Mouse (Mus musculus) c-Kit-positive CD71-positive TER-119-positive erythroid progenitor cells, embryonic 14.5 days (primary cell): Measurements from ENCODE around the gene Inafm2.

Experiments used
- DNase-seq: peaks from one replicate; pipeline ENCODE4 v3.0.0-alpha.2; 2013; ENCODE audit warnings: low spot score

The Inafm2 gene

DNA sequence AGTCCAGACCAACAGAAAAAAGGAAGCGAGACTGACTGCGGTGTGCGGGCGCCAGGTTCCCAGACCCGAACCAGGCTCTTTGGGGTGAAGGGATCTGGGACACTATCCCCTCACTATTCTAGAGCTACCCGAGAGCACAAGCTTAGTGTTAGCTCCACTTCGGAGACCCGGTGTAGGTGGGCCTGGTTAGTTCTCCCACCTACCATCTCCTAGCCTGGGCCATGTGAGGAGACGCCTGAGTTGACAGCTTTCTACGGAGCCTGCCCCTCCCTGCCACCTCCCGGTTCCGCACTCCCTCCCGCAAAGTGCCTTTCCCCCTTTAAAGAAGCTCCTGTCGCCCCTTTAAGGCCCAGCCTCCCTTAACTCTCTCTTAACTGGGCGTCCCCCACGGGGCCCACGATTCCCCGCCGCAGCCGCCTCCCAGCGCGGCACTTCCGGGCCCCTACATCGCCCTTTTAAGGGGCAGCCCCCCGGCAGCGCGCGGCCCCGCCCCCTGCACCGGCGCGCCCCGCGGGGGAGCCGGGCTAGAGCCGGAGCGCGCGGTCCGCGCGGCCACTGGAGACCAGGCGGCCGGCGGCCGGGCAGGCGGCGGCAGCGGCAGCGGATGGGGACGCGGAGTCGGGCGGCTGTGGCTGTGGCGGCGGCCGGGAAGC is at the start of gene Inafm2:
TSS of gene Inafm2 (plus strand) at position 527 of the 653 bp plus-strand sequence.
- DNase-seq = peak; percentile 82

DNA sequence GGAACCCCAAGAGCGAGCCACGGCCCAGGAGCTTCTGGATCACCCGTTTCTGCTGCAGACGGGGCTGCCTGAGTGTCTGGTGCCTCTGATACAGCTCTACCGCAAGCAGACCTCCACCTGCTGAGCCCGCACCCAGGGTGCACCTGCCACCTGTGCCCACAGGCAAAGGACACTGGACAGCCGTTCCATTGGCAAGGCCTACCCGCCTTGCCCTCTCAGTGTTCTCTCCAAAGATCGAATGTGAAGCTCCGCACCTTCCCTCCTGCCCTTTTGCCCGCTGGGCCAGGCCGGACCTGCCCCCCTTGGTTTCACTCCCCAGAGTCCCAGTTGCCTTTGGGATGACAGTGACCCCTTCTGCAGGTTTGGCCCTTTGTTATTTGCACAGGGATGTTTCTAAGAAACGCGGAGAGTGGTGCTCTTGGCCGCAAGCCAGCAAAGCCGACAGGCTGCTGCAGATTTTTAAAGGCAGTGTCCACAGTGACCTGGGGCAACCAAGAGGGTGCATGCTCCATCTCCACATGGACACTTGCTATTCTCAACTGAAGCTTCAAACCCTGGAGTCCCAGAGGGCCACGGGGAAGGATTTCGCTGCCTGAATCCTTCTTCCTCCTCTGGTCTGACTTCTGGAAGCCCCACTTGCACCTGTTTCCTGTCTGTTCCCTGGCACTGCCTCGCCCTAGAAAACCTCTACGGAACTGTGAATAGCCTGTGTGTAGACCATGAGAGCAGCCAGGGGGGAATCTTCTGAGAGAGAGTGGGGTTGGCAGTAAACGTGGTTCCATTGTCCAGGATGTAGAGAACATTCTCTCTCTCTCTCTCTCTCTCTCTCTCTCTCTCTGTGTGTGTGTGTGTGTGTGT is 48.9 kb upstream of the Inafm2 start:
- no peak for DNase-seq

DNA sequence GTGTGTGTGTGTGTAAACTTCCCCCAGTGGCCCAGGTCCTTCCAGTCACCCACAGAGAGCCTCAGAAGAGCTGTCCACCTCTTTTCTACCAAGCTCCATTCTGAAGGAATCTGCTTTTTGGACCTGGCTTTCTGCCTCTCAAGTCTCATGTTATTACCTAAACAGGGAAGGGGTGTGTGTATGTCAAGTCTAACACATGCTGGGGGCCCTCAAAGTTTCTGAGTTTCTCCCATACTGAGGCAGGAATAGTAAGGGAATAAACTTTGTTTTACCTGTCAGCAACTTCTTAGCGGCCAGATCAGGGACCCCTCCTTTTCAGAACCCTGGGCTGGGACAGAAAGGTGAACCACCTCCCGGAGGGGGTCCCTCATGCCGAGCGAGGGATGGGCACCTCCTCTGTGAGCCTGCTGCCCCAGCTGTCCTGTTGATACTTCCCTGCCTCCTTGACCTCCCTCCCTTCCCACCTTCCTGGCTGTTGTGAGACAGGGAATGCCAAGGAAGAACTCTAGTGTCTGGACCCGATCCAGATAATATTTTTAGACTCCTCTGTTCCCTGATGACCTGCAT is 48.2 kb upstream of the Inafm2 start:
- DNase-seq = no peak

DNA sequence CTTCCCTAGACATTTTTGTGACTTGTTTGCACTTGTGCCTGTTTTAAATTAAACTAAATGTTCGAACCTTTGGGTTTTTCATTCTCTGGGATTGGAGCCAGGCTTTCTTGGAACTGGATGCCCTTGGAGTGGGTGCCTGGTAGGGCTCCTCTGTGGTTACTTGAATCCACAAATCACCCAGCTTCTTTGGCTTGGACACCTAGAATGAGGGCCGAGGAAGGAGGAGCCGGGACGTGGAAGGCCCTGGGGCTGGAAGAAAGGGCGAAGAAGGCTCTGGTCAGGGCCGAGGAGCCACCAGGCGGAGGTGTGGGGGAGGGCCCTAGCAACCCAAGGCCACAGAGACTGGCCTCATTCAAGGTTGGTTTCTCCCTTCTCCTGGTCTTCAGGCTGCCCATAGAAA is 47.6 kb upstream of the Inafm2 start:
- DNase-seq = no peak

DNA sequence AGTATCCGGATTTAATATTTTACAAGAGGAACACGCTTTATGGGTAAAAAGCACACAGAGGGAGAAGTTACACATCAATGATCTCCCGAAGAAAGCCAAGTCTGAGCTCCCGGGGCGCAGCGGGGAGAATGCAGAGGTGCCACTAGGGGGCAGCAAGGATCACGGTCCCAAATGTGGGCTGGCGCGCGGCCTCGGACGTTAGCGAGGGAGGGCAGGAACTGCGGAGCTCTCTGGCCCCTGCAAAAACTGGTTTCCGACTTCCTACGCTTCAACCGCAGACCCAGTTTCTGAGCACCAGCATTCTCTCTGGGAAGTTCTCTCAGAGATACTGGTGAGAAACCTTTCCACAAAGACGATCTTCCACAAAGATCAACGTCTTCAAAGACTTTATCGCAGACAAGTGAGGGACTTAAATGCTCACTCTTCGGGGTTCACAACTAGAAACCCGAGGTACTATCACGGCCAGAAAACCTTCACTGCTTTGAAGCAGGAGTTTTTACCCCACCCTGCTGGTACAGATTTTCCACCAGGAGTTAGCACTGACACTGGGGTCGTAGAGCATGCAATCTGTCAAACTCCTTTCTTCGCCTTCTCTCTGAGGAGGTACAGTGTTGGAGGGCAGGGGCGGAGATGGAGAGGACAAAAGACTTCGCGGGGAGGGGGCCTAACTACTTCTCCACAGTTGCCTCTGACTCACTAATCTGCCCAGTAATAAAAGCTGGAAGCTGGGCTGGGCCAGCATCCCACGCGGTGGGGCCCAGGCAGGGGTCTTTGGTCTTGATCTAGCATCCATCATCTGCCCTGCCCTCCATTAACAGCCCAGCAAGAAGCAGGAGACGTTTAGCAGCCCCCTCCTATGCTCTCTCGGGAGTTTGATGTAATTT is 45.1 kb upstream of the Inafm2 start:
- peak; percentile 69 for DNase-seq

DNA sequence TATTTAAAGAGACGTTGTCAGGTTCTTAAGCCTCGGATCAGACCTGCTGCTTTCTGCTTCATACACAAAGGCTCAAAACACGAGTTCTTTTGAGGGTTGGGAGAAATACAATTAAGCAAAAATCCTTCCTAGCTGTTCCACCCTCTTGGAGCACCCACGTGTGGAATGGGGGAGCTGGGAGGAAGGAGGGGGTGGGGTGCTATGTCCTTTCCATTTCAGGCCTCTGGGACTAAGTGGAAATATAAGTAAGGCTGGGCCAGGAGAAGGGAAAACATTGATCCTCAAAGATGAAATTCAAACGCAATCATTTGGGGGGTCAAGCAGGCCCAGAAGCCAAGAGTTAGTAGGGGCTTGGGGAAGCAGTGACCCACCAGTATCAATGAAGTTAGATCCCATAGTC is 44.4 kb upstream of the Inafm2 start:
- DNase-seq = no peak

DNA sequence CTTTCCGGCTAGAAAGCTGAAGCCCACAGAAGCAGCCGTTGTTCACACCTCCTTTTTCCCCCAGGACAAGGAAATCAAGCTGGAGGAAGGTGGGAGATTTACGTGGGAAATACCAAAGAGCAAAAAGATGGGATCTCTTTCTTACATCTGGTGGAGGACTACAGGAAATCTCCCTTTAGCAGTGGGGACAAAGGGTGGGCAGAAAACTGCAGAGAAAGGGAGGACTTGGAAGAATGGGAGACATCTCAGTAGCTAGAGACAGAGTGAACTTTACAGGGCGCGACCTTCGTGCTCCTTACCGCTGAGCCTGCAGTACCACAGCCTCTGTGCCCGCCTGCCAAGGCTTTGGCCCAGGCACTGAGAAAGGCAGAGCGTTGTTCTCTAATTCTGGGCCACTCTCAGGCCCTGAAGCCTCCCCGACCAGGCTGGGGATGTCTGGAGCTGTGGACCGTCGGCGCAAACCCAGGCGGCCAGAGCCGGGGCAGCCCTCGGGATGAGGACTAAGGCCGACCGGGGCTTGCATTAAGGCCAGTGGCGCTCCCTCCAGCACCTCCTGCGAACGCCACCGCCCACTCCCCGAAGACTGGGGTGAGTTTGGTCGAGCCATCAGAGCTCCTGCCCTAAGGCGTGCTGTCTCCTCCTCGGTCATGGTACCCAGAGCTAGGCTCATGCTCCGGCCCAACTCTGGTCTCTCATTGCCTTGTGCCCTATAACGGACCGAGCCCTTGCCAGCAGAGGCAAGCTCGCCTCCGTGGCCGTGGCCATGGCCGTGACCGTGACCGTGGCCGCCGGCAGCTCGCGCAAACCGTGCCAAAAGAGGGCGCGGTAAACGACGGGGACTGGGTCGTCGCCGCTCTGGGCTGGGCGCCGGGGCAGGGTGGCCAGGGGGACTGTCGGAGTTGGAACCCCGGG is 43.3 kb upstream of the Inafm2 start:
- no peak for DNase-seq

DNA sequence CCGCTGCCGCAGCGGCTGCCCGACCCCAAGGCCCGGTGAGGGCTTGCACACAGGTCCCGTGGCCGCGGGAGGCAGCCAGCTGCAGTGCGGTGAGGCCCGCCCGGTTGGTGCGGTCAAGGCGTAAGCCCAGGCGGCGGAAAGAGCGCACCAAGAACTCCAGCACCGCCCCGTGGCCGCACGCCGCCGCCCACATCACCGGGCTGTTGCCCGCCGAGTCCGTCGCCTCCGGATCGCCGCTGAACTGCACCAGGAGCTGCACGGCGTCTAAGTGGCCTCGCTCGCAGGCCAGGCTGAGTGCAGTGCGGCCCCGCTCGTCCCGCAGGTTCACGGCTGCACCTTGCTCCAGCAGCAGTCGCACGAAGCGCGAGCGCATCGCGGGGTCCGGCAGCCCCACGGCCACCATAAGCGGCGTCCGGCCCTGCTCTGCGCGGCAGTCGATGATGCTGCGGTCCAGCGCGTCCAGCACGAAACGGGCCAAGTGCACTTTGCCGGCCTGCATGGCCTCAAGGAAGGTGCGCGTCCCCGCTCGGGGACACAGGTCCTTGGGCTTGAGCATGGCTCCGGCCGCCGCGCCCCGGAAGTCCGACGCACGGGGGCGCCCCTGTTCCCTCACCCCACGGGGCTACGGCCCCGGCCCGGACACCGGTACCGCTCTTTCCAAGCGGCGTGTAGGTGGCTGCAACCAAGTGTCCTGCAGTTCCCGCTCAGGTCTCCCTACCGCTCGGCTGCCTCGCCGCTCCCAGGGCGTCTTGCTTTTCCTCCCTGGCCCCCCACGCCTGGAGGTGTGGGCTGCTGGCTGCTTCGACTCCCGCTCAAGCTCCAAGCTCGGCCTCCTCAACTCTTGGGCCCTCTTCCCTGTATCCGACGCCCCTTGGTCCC is 42.4 kb upstream of the Inafm2 start:
- DNase-seq = no peak

DNA sequence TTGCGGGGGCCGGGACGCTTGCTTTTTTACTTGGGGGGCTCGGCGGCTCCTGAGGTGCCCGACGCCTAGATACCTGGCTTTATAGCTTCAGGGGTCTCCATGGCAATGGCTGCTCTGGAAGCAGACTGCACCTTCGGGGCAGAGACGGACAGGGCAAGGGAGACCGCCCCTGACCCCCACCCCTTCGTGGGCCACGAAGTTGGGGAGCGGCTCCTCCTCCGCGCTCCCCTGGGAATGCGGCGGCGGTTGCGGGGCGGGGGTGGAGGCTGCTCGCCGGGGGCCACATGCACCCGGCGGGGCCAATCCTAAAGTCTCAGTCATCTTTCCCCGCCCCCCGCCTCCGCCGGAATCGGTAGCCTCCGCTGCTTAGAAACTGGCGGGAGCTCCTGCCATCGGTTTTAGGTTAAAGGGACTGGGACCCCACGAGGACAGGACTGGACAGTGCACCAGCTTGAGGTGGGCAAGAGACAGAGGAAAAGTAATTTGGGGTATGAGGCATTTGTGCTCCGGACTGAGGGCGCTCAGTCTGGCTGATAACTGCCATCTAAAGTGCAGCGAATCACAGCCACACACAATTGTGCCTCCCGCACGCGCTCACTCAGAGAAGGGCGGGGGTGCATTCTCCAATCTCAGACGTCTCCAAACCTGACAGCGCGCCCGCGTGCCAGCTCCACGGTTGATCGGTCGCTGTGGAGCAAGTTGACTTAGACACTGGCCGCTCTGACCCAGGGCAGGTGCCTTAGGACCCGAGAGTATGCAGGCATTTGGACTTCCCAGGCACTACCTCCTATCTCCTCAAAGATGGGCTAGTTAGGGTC is 41.4 kb upstream of the Inafm2 start, which contains the start of gene Ankrd63:
TSS of gene Ankrd63 (minus strand) at position 51 of the 818 bp plus-strand sequence.
- DNase-seq = no peak

DNA sequence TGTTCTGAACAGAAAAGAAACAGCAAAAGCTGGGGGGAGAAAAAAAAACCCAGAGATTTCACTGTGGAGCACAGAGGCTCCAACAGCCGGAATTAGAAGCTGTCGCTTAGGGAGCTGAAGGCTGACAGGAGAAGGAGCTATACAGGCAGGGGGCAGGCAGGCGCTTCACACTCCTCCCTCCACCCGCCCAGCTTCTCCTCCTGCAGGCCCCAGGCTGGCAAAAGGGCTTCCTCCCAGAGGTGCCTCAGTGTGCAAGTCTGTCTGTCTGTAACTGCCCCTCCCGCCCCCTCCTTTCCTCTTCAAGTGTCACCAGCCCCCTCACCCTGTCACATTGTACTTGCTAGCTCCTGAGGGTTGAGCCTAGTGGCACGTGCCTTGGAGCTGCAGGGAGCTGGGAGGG is 39.1 kb upstream of the Inafm2 start:
- DNase-seq = no peak

DNA sequence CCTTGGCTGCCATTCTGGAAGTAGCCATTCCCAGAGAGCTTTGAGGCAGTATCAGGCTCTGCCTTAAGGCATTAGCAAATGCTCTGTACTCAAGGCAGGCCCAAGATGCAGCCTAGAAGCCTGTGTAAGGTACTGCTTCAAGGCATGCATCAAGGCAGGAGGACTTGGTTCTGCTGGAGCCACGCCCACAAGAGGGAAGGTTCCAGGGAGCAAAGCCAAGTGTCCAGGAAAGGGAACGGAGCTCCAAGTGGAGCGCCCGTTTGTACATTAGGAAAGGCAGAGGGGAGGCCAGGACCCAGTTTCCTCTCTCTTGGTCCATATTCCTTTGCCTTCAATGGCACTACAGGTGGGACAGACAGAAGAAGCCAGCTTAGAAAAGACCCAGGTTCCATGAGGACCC is 37.1 kb upstream of the Inafm2 start:
- no peak for DNase-seq

DNA sequence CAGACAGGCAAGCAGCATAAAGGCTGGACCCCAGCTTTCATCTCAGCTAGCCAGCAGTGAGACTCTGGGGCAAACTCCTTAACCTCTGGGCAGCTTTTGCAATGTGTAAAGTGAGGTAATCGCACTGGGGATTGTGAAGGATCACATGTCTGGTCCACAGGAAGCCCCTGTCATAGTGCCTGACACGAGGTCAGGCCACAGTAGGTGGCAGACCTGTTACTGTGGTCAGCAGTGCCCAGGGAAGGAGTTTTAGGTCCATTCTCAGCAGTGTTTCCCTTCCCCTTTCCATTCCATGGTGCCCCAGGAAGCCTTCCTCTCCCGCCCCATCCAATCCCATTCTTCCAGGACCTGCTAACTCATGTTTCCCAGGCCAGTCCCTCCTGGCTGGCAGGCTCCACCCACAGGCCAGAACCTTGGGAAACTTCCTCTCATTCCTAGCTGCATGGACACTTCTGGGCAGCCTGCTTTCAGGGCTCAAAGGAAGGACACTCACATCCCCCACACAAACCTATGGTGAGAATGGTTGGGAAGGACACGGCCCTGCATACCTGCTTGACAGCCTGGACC is 35.8 kb upstream of the Inafm2 start:
- DNase-seq = no peak

DNA sequence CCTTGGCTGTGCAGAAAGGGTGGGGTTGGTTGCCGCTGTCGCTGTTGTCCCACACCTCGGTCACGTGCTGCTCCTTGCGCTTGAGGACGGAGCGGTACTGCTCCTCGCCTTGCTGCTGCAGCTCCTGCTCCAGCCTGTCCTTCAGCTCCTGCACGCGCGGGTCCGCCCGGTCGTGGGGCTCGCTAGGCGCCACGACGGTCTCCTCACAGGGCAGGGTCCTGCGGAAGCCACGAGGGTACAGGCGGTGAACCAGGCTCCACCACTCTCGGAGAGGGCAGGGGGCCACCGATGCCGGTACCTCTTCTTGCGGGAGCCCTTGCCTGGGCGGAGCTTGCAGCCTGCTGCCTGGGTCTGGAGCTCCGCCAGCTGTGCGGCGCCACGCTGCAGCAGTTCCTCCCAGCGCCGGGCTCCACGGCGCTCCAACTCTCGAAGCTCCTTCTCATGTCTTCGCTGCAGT is 34.5 kb upstream of the Inafm2 start:
- no peak for DNase-seq

DNA sequence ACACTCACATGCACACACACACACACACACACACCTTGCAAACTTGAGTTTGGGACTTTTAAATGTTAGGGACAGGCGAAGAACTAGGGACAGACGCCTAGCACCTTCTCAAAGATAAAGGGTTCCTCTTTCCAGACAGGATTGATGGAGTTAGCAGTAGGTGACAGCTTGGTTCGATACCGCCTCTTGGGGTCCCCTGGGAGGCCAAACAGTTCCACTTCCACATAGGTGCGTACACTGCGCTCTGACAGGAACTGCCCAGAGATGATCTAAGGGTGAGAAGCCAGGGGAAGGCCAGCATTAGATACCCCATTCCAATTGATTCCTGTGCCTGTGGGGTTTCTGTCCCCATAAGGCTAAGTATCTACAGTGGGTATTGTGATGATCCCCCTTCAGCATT is 31.9 kb upstream of the Inafm2 start:
- DNase-seq = no peak

DNA sequence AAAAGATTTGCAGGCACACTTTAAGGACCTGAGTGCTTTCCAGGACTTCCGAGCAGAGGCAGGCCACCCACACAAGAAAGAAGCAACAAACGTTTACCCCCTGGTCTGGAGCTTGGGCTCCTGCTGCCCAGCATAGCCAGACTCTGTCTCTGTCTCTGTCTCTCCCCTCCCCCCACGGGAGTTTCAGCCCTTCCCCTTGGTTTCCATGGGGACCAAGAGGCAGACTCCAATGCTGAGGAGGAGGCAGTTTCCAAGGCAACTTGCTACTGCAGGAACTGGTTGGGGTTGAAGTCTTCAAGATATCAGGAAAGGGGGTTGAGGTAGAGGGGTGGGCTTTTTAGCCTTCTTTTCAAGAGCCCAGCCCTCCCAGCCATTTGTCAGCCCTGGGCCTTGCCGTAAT is 31.3 kb upstream of the Inafm2 start:
- DNase-seq = no peak

DNA sequence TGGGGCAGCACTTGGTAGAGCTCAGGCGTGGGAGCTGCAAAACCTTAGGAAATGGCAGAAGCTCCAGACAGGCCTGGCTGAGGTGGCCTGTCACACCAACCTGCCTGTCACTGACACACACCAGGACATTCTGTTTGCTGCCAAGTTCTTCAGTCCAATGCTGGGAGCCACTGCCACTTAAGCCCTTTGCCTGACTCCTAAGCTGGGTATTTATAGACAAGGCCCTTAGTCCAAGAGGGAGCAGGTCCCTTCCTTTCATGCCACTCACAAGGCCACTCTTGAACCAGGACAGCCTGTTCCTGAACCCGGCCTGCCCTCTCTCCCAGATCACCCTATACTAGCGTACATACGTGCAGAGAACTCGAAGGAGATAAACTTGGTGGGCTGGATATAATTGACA is 28.9 kb upstream of the Inafm2 start:
- DNase-seq = no peak

DNA sequence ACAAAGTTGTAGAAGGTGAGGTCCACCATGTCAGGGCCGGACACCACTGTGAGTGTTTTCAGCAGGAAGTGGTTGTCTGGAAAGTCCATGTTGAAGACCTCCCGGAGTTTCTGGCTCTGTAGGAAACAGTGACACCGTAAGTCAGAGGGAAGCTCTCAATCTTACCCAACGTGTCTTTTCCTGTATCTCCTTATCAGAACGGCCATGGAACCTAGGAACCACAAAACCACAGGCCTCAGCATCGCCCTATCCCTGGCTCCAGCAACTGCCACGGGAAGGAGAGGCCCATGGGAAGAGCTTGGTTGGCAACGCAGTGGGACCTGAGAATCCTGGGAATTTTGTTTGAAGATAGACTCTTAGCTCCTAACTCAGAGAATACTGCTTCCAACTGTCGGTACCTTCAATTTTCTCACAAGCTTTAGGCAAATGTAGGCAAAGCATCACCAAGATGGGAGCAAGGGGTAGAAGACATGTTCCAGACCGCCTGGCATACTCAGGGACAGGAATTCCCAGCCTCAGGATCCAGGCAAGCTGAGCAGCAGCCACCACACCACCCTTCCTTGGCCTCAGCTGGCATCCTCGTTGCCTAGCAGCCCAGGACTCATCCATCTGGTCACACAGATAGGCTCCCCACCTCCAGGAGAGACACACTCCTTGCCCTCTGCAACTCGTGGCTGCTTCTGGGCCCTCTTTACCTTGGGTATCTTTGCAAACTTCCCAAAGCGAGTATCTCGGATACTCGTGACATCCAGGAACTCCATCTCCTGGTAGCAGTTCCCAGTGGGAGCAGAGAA is 21.7 kb upstream of the Inafm2 start:
- DNase-seq = no peak

DNA sequence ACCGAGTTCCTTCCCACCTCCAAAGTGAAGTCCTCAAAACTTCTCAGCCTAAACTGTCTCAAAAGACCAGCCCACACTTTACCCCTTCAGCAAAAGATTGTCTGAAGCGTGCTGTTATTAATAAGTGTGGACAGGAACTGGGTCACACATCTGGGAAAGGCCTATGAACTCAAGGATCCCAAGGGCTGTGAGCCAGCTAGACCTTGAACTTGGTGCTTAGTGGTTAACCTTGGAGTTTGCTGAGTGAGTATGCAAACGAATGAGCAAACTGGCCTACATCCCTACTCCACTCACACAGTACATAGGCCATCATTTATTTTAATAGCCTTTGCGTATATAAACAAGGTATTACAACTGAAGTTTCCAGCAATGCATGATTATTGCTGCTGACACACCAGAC is 20.0 kb upstream of the Inafm2 start:
- no peak for DNase-seq
